Mouse (Mus musculus): ENCODE results near the gene Ggt7. TPM values are rescaled to one million over a fixed set of nuclear protein-coding genes. Genes with fewer than 3 reads are reported as not detected.
A peak's percentile ranks its signal among the peaks of the same experiment; 100 is the strongest.
"Not testable (repeated sequence)": the region's sequence is repeated elsewhere in the genome, so short reads cannot be mapped to it uniquely, and the experiment has no call there.

Ggt7 gene
- polyA plus RNA-seq, 1 experiment from 2014 or later, result 4.6 TPM

DNA sequence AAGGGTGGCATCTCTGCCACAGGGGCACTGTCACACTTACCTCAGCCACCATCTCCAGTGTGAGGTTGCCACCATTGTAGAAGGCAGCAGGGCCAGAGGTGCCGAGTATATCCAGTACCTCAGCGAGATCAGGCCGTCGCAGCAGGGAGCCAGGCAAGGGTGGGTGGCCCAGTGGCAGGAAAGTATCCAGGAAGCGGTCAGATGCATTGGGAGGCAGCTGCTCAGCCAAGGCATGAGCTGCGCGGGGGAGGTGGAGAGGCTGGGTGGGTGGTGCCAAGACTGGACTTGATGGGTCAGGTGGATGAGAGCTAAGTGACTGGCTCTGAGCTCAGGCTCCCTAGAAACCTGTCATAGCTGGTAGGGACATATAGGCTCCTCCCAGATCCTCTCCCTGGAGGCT is 15.4 kb downstream of the Ggt7 start:
- no peaks in the 10 kb centered on the region for H3K9me3 ChIP-seq
- H3K4me2 ChIP-seq (replicated peaks), result no peak overlapping the region
- H3K4me3 ChIP-seq (replicated peaks), result no peak overlapping the region
- H3K9ac ChIP-seq, result no peak overlapping the region
- no peak for ATAC-seq
- no peak overlapping the region for H3K27ac ChIP-seq
- WGBS, result 71% methylated on average over 7 of the region's 7 CpGs
- no peaks in the 10 kb centered on the region for H3K27me3 ChIP-seq (replicated peaks)
- no peaks in the 10 kb centered on the region for H3K36me3 ChIP-seq
- H3K4me1 ChIP-seq (replicated peaks), result no peaks in the 10 kb centered on the region

DNA sequence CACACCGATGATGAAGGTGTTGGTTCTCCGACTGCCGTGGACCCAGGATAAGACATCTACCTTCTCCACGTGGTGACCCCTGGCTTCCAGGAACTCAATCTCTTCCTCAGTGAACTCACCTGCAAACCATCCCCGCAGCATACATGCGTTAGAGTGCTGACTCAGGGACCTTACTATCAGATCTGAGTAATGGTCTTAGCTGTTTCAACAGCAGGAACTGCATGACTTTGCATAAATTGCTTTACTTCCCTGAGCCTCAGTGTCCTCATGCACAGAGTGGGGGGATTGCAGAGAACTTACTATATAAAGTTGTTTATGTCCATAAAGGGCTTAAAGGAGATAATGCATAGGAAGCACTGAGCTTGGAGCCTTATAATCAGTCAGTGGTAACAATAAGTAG is 27.0 kb downstream of the Ggt7 start:
- 89% methylated on average over 6 of the region's 6 CpGs for WGBS
- ATAC-seq, result no peak
- Histone ChIP-seq H3K4me1 (replicated peaks) (no peaks in the 10 kb centered on the region), H3K27ac (no peak overlapping the region), H3K4me2 (replicated peaks) (no peak overlapping the region), H3K36me3 (no peaks in the 10 kb centered on the region), H3K4me3 (replicated peaks) (no peak overlapping the region), H3K9me3 (no peaks in the 10 kb centered on the region), H3K27me3 (replicated peaks) (no peaks in the 10 kb centered on the region), H3K9ac (no peak overlapping the region)

DNA sequence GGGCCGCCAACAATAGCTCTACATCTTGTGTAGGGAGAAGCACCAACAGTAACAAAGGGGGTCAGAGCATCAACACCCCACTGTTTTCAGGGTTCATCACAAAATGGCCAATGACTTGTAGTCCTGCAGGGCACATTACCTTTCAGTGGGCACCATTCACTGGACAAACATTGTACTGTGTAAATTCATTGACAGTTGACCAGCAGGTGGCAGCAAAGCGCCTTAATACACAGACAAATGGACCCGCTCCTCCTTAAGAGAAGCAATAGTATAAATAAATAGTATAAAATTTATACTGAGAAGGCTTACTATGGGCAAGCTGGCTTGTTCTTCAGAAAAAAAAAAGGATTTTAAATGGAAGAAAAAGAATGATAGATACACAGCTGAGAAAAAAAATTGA is 36.0 kb downstream of the Ggt7 start:
- ATAC-seq, result no peak
- H3K4me3 ChIP-seq (replicated peaks), result no peak overlapping the region
- H3K4me2 ChIP-seq (replicated peaks), result no peak overlapping the region
- H3K27me3 ChIP-seq (replicated peaks), result no peaks in the 10 kb centered on the region
- no peaks in the 10 kb centered on the region for H3K4me1 ChIP-seq (replicated peaks)
- no peaks in the 10 kb centered on the region for H3K36me3 ChIP-seq
- 41% methylated on average over 3 of the region's 3 CpGs for WGBS
- no peak overlapping the region for H3K27ac ChIP-seq
- no peak overlapping the region for H3K9ac ChIP-seq
- H3K9me3 ChIP-seq, result no peaks in the 10 kb centered on the region

DNA sequence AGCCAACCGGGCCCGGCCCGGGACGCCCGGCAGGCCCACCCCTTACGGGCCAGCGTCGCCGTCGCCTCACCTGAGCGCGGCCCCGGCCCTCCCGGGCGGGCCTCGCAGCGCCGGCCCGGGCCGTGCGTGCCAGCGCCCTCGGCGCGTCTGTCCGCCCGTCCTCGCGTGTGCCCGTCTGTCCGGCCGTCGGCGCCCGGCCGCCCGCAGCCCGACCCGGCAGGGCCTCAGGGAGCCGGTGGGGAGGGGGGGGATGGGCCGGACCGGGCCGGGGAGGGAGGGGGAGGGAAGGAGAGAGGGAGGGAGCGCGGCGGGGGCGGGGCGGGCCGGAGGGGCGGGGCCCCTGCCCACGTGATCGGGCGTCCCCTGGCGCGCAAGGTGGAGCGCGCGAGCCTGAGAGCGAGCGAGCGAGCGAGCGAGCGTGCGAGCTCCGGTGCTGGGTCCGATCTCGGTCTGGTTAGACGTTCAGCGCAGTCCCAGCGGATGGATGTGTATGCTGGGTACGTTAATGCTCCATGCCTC is 44.4 kb downstream of the Ggt7 start, which contains the start of gene Ncoa6:
Gene Ncoa6, minus strand, starts transcription at position 325 of the 519 bp plus-strand sequence.
- no peaks in the 10 kb centered on the region for H3K36me3 ChIP-seq
- no peaks in the 10 kb centered on the region for H3K27me3 ChIP-seq (replicated peaks)
- peak within 1 kb of the TSS; percentile 98 for H3K4me3 ChIP-seq (replicated peaks)
- peaks cover 9% of the 10 kb centered on the region; the same call in 1 of the 2 replicates for H3K4me1 ChIP-seq (replicated peaks)
- no peaks in the 10 kb centered on the region for H3K9me3 ChIP-seq
- WGBS, result under 1% methylated on average over 61 of the region's 72 CpGs
- H3K27ac ChIP-seq, result peak within 1 kb of the TSS; percentile 86
- peak within 1 kb of the TSS; percentile 81 for H3K4me2 ChIP-seq (replicated peaks)
- peak within 1 kb of the TSS; percentile 96 for H3K9ac ChIP-seq
- ATAC-seq, result peak; percentile 87

DNA sequence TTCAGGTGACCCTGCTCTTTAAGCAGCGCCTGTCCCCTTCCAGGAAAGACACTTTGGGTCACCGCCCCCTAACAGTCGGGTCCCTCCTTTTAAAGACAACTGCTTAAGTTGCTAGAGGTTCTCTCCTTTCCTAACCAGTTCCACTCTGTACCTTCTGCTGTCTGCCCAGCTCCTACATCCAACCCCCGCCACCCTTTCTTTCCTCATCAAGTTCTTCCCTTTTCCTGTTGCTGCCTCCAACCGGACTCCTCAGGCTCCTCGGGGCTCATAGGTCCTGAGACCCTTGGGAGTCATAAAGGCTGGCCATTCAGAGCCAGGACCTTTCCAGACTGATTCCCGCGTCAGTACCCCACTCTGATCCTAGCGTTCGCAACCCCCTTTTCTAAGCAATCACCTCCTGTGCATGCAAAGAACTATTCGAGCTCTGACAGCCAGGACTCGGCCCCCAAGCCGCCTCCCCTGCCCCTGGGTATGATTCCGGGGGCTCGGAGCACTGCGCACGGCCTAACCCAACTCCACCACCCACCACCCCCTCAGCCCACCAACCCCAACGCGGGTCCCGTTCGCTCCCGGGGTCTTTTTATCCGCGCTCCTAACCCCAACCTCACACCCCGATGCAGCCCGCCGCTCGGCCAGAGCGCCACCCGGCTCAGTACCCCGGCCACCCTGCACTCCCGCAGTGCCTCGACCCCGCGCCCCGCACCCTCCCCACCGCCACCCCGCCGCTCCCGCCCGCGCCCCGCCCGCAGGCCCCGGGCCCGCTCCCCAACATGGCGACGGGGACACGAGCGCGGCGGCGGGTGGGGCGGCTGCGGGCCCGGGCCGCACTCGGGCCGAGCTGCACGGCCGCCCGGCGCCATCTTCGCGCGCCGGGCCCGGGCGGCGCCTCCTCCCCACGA is 45.1 kb downstream of the Ggt7 start:
- Histone ChIP-seq H3K9ac (peak overlapping the region; percentile 96), H3K4me3 (replicated peaks) (peak overlapping the region; percentile 98), H3K27me3 (replicated peaks) (no peaks in the 10 kb centered on the region), H3K36me3 (no peaks in the 10 kb centered on the region), H3K9me3 (no peaks in the 10 kb centered on the region), H3K4me2 (replicated peaks) (peak overlapping the region; percentile 81), H3K27ac (peak overlapping the region; percentile 86), H3K4me1 (replicated peaks) (peaks cover 9% of the 10 kb centered on the region; the same call in 1 of the 2 replicates)
- under 1% methylated on average over 62 of the region's 71 CpGs for WGBS
- ATAC-seq, result peak; percentile 35

DNA sequence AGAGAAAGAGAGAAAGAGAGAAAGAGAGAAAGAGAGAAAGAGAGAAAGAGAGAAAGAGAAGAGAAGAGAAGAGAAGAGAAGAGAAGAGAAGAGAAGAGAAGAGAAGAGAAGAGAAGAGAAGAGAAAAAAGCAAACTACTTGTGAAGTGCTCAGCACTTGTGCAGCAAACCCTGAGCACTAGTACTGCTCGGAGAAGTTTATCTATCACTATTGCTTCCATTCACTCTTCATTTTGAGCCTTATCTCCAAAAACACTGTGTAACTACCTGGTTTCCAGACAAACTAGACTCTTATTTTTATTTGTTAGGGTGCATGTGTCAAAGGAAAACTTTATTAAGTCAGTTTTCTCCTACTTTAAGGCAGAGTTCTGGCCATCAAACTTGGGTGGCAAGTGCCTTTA is 51.2 kb downstream of the Ggt7 start:
- 91% methylated on average over 1 of the region's 1 CpGs for WGBS
- Histone ChIP-seq H3K36me3 (no peaks in the 10 kb centered on the region), H3K9ac (no peak overlapping the region), H3K27ac (no peak overlapping the region), H3K4me2 (replicated peaks) (no peak overlapping the region), H3K9me3 (no peaks in the 10 kb centered on the region), H3K27me3 (replicated peaks) (no peaks in the 10 kb centered on the region), H3K4me1 (replicated peaks) (0 out of 2 replicates have a peak, but pooled peaks cover 6% of the 10 kb centered on the region), H3K4me3 (replicated peaks) (no peak overlapping the region)
- no peak for ATAC-seq

DNA sequence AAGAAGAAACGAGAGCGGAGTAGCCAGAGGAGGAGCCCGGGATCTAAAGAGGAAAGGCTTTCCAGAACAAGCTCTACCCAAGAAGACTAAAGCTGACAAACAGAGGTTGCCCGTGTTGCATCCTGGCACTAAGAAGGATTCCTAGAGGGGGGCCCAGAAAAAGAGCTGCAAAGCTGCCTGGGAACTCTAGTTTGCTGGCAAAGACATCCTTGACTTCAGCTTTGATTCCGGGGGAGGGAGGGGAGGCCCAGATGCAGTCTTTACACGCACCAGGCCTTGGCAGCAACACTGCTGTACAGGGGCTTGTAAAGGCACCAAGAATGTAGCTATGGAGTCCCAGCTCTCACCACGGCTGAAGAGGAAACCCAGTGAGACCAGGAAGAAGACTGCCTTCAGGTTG is 64.4 kb downstream of the Ggt7 start:
- H3K4me3 ChIP-seq (replicated peaks), result no peak overlapping the region
- H3K27me3 ChIP-seq (replicated peaks), result no peaks in the 10 kb centered on the region
- H3K4me2 ChIP-seq (replicated peaks), result no peak overlapping the region
- H3K4me1 ChIP-seq (replicated peaks), result no peaks in the 10 kb centered on the region
- no peak overlapping the region for H3K27ac ChIP-seq
- WGBS, result 84% methylated on average over 7 of the region's 7 CpGs
- no peak overlapping the region for H3K9ac ChIP-seq
- no peak for ATAC-seq
- H3K36me3 ChIP-seq, result no peaks in the 10 kb centered on the region
- H3K9me3 ChIP-seq, result no peaks in the 10 kb centered on the region

DNA sequence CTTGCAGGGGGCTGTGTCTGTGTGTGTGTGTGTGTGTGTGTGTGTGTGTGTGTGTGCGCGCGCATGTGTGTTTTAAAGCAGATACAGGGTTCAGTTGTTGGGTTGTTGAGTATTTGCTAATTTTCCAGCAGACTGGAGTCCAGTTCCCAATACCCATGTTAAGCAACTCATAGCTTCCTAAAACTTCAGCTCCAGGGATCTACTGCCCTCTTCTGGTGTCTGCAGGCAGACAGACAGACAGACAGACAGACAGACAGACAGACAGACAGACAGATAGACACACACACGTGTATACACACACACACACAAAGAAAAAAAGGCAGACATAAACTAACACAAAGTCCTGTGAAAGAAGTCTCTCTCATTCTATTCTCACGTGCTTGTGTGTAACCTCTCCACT is 66.8 kb downstream of the Ggt7 start:
- H3K4me3 ChIP-seq (replicated peaks), result no peak overlapping the region
- no peak for ATAC-seq
- H3K4me2 ChIP-seq (replicated peaks), result no peak overlapping the region
- H3K9me3 ChIP-seq, result no peaks in the 10 kb centered on the region
- no peaks in the 10 kb centered on the region for H3K27me3 ChIP-seq (replicated peaks)
- no peak overlapping the region for H3K27ac ChIP-seq
- no peak overlapping the region for H3K9ac ChIP-seq
- 85% methylated on average over 5 of the region's 5 CpGs for WGBS
- no peaks in the 10 kb centered on the region for H3K4me1 ChIP-seq (replicated peaks)
- no peaks in the 10 kb centered on the region for H3K36me3 ChIP-seq

DNA sequence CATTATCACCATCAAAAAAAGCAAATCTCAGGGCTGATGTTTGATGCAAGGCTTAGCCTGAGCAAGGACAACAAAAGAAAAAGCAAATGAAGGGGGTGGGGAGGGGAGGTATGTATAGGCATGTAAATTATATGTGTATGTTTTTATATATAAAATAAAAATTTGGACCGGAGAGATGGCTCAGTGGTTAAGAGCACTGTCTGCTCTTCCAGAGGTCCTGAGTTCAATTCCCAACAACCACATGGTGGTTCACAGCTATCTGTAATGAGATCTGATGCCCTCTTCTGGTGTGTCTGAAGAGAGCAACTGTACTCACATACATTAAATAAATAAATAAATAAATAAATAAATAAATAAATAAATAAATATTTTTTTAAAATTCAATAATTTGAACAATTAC is 70.1 kb downstream of the Ggt7 start:
- WGBS, result 100% methylated on average over 1 of the region's 1 CpGs
- not testable (repeated sequence) for H3K36me3 ChIP-seq; H3K9ac ChIP-seq; H3K9me3 ChIP-seq; H3K4me1 ChIP-seq (replicated peaks); H3K27me3 ChIP-seq (replicated peaks); H3K4me2 ChIP-seq (replicated peaks); H3K4me3 ChIP-seq (replicated peaks); ATAC-seq; H3K27ac ChIP-seq

DNA sequence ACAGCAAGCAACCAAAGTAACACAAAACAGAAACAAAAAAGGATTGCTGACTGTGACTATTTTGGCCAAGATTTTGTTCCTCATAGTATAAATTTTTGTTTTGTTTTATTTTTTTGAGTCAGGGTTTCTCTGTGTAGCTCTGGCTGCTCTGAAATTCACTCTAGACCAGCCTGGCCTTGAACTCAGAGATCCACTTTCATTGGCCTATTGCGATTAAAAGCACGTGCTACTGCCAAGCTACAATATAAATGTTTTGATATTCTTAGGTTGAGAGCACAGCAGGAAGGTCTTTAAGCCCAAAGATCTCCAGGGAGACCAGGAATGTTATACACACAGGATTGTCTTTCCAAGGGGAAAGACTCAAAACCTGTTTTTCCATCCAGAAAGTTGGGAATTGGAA is 74.6 kb downstream of the Ggt7 start:
- Histone ChIP-seq H3K4me1 (replicated peaks) (no peaks in the 10 kb centered on the region), H3K27me3 (replicated peaks) (no peaks in the 10 kb centered on the region), H3K4me2 (replicated peaks) (no peak overlapping the region), H3K9ac (no peak overlapping the region), H3K36me3 (no peaks in the 10 kb centered on the region), H3K4me3 (replicated peaks) (no peak overlapping the region), H3K9me3 (no peaks in the 10 kb centered on the region), H3K27ac (no peak overlapping the region)
- no peak for ATAC-seq
- 31% methylated on average over 2 of the region's 2 CpGs for WGBS

DNA sequence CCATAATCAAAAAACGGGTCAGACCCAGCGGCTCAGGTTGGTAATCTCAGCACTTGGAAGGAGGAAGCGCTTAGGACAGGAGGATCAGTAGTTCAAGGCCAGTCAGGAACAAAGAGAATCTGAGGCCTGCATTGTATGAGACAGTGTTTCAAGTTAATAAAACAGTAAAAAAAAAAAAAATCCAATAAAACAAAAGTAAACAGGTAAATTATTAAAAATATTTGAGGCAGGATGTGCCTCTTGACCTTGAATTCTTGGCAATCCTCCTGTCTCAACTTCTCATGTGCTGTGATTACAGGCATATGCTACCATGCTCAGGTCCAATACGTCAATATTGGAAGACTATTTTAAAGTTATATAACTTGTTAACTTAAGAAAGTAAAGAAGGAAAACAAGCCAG is 75.1 kb downstream of the Ggt7 start:
- no peak overlapping the region for H3K27ac ChIP-seq
- H3K4me1 ChIP-seq (replicated peaks), result no peaks in the 10 kb centered on the region
- H3K36me3 ChIP-seq, result no peaks in the 10 kb centered on the region
- H3K9ac ChIP-seq, result no peak overlapping the region
- no peak overlapping the region for H3K4me2 ChIP-seq (replicated peaks)
- H3K27me3 ChIP-seq (replicated peaks), result no peaks in the 10 kb centered on the region
- no peak for ATAC-seq
- no peaks in the 10 kb centered on the region for H3K9me3 ChIP-seq
- H3K4me3 ChIP-seq (replicated peaks), result no peak overlapping the region
- 80% methylated on average over 4 of the region's 4 CpGs for WGBS

Measured in intestine, embryonic 15.5 days (tissue).